Mouse (Mus musculus) erythroblast, embryonic 14.5 days (primary cell): ENCODE data around the gene Cyp4f17. TPM values are rescaled to one million over a fixed set of nuclear protein-coding genes. Genes with fewer than 3 reads are reported as not detected.
A peak's percentile ranks its signal among the peaks of the same experiment; 100 is the strongest.
"Not testable (repeated sequence)": the region's sequence is repeated elsewhere in the genome, so short reads cannot be mapped to it uniquely, and the experiment has no call there.

ENCODE experiments used
- H3K27me3 ChIP-seq: 2 replicates; pipeline ENCODE4 v1.6.1; 2012; ENCODE audit warnings: inconsistent platforms; ENCODE audit not compliant: control insufficient read depth
- H3K36me3 ChIP-seq: 2 replicates; pipeline ENCODE4 v1.6.1; 2012; ENCODE audit warnings: mild to moderate bottlenecking, inconsistent platforms; ENCODE audit not compliant: control insufficient read depth
- H3K4me1 ChIP-seq: 2 replicates; pipeline ENCODE4 v1.6.1; 2012; ENCODE audit warnings: inconsistent platforms; ENCODE audit not compliant: control insufficient read depth
- H3K4me3 ChIP-seq: replicated peaks from 2 replicates; pipeline ENCODE3; 2012; ENCODE audit warnings: moderate library complexity, mild to moderate bottlenecking, inconsistent platforms
- H3K9me3 ChIP-seq: 2 replicates; pipeline ENCODE4 v1.6.1; 2012; ENCODE audit warnings: low read length, inconsistent platforms, mixed read lengths; ENCODE audit not compliant: control insufficient read depth
- GATA1 ChIP-seq: IDR thresholded peaks from 2 replicates; pipeline ENCODE4 v1.6.1; 2012; ENCODE audit warnings: low read length, inconsistent platforms, mixed read lengths
- TAL1 ChIP-seq: IDR thresholded peaks from 3 replicates; pipeline ENCODE4 v1.6.1; 2012; ENCODE audit warnings: low read length, inconsistent platforms, mixed read lengths
- polyA plus RNA-seq: library from polyadenylated mRNA; stranded (reverse); fragments of >175 nt; gene quantifications from 2 replicates; pipeline ENCODE4 v1.2.3, GENCODE M21; 2012

Cyp4f17 gene
- polyA plus RNA-seq, 1 experiment, result not detected

GRCm38 (mm10) chr17:32522816-32523215, 17.0 kb downstream of the Cyp4f17 start:
- H3K36me3 ChIP-seq, result no peaks in the 10 kb centered on the region
- no peaks in the 10 kb centered on the region for H3K9me3 ChIP-seq
- H3K27me3 ChIP-seq, result no peaks in the 10 kb centered on the region
- TF ChIP-seq GATA1, result no peak
- TF ChIP-seq TAL1, result no peak
- H3K4me3 ChIP-seq, result no peak overlapping the region
- peaks cover 1% of the 10 kb centered on the region for H3K4me1 ChIP-seq

- Histone ChIP-seq H3K36me3 (no peaks in the 10 kb centered on the region), H3K4me3 (no peak overlapping the region), H3K4me1 (peaks cover 11% of the 10 kb centered on the region), H3K27me3 (no peaks in the 10 kb centered on the region), H3K9me3 (no peaks in the 10 kb centered on the region)
- no peak for TF ChIP-seq GATA1
- no peak for TF ChIP-seq TAL1
Measured at GRCm38 (mm10) chr17:32523895-32524294, 18.0 kb downstream of the Cyp4f17 start.

GRCm38 (mm10) chr17:32526341-32526740, 20.5 kb downstream of the Cyp4f17 start:
- H3K27me3 ChIP-seq, H3K36me3 ChIP-seq, H3K4me3 ChIP-seq, H3K9me3 ChIP-seq: not testable (repeated sequence)
- H3K4me1 ChIP-seq, result peaks cover 11% of the 10 kb centered on the region

- H3K4me1 ChIP-seq, result peaks cover 11% of the 10 kb centered on the region
- H3K9me3 ChIP-seq, result no peaks in the 10 kb centered on the region
- TF ChIP-seq TAL1 (no peak), GATA1 (no peak)
- H3K4me3 ChIP-seq, result no peak overlapping the region
- H3K27me3 ChIP-seq, result no peaks in the 10 kb centered on the region
- H3K36me3 ChIP-seq, result no peaks in the 10 kb centered on the region
Measured at GRCm38 (mm10) chr17:32527748-32528147, 21.9 kb downstream of the Cyp4f17 start.

- Histone ChIP-seq H3K36me3 (no peaks in the 10 kb centered on the region), H3K9me3 (no peaks in the 10 kb centered on the region), H3K4me1 (peaks cover 11% of the 10 kb centered on the region), H3K27me3 (no peaks in the 10 kb centered on the region), H3K4me3 (peak overlapping the region; percentile 61)
- TF ChIP-seq TAL1 (no peak), GATA1 (no peak)
Measured at GRCm38 (mm10) chr17:32528408-32529337, 22.8 kb downstream of the Cyp4f17 start.

GRCm38 (mm10) chr17:32532356-32532755, 26.5 kb downstream of the Cyp4f17 start:
- not testable (repeated sequence) for H3K36me3 ChIP-seq, H3K4me3 ChIP-seq, H3K9me3 ChIP-seq, H3K27me3 ChIP-seq
- H3K4me1 ChIP-seq, result peaks cover 11% of the 10 kb centered on the region

- Histone ChIP-seq H3K4me3 (no peak overlapping the region), H3K9me3 (no peaks in the 10 kb centered on the region), H3K36me3 (no peaks in the 10 kb centered on the region), H3K27me3 (no peaks in the 10 kb centered on the region), H3K4me1 (no peaks in the 10 kb centered on the region)
- TF ChIP-seq GATA1 (no peak), TAL1 (no peak)
Measured at GRCm38 (mm10) chr17:32534068-32534467, 28.2 kb downstream of the Cyp4f17 start.

GRCm38 (mm10) chr17:32536051-32536866, 30.4 kb downstream of the Cyp4f17 start, which contains the start of gene Cyp4f16:
Gene Cyp4f16, plus strand, starts transcription at chr17:32536558.
- not testable (repeated sequence) for H3K4me1 ChIP-seq, H3K4me3 ChIP-seq, H3K9me3 ChIP-seq, H3K36me3 ChIP-seq, H3K27me3 ChIP-seq

- no peaks in the 10 kb centered on the region for H3K27me3 ChIP-seq
- no peaks in the 10 kb centered on the region for H3K9me3 ChIP-seq
- H3K4me3 ChIP-seq, result no peak overlapping the region
- no peaks in the 10 kb centered on the region; the same call in 1 of the 2 replicates for H3K36me3 ChIP-seq
- H3K4me1 ChIP-seq, result no peaks in the 10 kb centered on the region
- TF ChIP-seq GATA1 (no peak), TAL1 (no peak)
Measured at GRCm38 (mm10) chr17:32536867-32537250, 31.0 kb downstream of the Cyp4f17 start.

- not testable (repeated sequence) for H3K36me3 ChIP-seq, H3K9me3 ChIP-seq, H3K4me3 ChIP-seq, H3K27me3 ChIP-seq, H3K4me1 ChIP-seq
Measured at GRCm38 (mm10) chr17:32544792-32545191, 38.9 kb downstream of the Cyp4f17 start.

- H3K4me1 ChIP-seq, H3K36me3 ChIP-seq, H3K9me3 ChIP-seq, H3K4me3 ChIP-seq, H3K27me3 ChIP-seq: not testable (repeated sequence)
Measured at GRCm38 (mm10) chr17:32550377-32550776, 44.5 kb downstream of the Cyp4f17 start.
